In the genomic region with DNA sequence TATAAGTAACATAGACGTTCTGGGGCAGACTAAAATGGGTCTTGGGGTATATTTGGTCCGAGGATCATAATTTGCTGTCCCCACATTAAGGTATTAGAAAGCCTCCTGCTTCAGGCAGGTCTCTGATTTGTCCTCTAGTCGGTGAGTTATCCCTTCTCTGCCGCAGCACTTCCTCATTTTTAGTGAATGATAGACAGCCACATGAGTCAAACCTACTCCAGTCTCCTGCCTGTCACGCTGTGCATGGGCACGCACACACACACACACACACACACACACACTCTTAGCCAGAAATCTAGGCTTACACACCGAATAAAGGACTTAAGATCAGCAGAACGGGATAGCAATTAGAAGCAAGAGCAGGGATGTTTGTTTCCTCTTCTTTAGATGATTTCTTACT, we compare ENCODE assay signal across 25 mouse cellular contexts. TPM values are rescaled to one million over a fixed set of nuclear protein-coding genes. Genes with fewer than 3 reads are reported as not detected.
DNase-seq lines count a peak whose midpoint lies in the region; ATAC-seq and TF ChIP-seq lines count a peak whose summit lies in the region.
"Had no signal": no experiment of that assay in that cellular context is flagged by ENCODE, and none has a peak within 500 bp of the region (broad histone marks: within the 10 kb centered on the region; RNA-seq: fewer than 3 reads in every experiment).

No protein-coding gene starts in this region.

- DNase-seq in 416B (ENCODE audit: low read depth) (peak; percentile 54), CH12.LX (ENCODE audit: extremely low read depth) (peak; percentile 80), liver (no peak)
- DNase-seq in urinary bladder, postnatal 10 days (ENCODE audit: low spot score), result no peak
- no peak for DNase-seq in embryonic facial prominence, embryonic 10.5 days (ENCODE audit: low spot score)
- no peak for DNase-seq in urinary bladder, postnatal 25 days (ENCODE audit: low spot score)
- DNase-seq: adrenal gland, adult 8-10 months; adrenal gland, postnatal 36 days; cerebellum, adult 2 months; cerebellum, postnatal 10 days; embryo, embryonic 11 days; gastrocnemius, postnatal 36 days; heart, postnatal 36 days had no signal

- peak; percentile 91 for ATAC-seq in granulocyte monocyte progenitor cell, adult 5-6 weeks (replicated peaks; ENCODE audit: poor library complexity, severe bottlenecking)
- peak; percentile 65 for ATAC-seq in monocyte, adult 5-6 weeks (replicated peaks; ENCODE audit: insufficient number of reproducible peaks, low FRiP score, low TSS enrichment, poor library complexity, severe bottlenecking)
- ATAC-seq: CD4-positive, CD25-positive, alpha-beta regulatory T cell, adult 4 months; forebrain, embryonic 15.5 days; hindbrain, embryonic 16.5 days; inflammation-experienced regulatory T-cells, adult 6 months had no signal

- no peaks in the 10 kb centered on the region for H3K36me3 ChIP-seq in CH12.LX (replicated peaks in 1 of 2; ENCODE audit: control insufficient read depth in 1 of 2, insufficient read depth in 1 of 2, low read length in 1 of 2)
- H3K36me3 ChIP-seq in embryonic facial prominence, embryonic 10.5 days (replicated peaks), result no peaks in the 10 kb centered on the region
- H3K36me3 ChIP-seq: embryonic facial prominence, embryonic 12.5 days; forebrain, embryonic 15.5 days; heart, embryonic 12.5 days; hindbrain, embryonic 12.5 days had no signal

- H3K4me1 ChIP-seq in CH12.LX (ENCODE audit: control insufficient read depth in 1 of 2, insufficient read depth in 2 of 2), result peaks cover 19 to 58% of the 10 kb centered on the region in 2 experiments
- peaks cover 6% of the 10 kb centered on the region; the same call in 1 of the 2 replicates for H3K4me1 ChIP-seq in embryonic facial prominence, embryonic 10.5 days
- H3K4me1 ChIP-seq: hindbrain, embryonic 12.5 days had no signal

- WGBS in embryonic facial prominence, embryonic 10.5 days, result 89% methylated on average over 8 of the region's 8 CpGs

- no peak; a peak in 1 of 4 replicates for TF ChIP-seq CTCF in CH12.LX (conservative IDR thresholded peaks at IDR 0.05 in 1 of 2, IDR thresholded peaks at IDR 0.05 in 1 of 2; ENCODE audit: low read depth in 2 of 2, low read length in 2 of 2)

- no peak overlapping the region for H3K9ac ChIP-seq in CH12.LX (ENCODE audit: insufficient read depth, low read depth)
- H3K9ac ChIP-seq: embryonic facial prominence, embryonic 12.5 days; forebrain, embryonic 15.5 days; heart, embryonic 12.5 days; hindbrain, embryonic 12.5 days had no signal

- TF ChIP-seq EP300 in CH12.LX (IDR thresholded peaks at IDR 0.05; ENCODE audit: low read length), result peak; percentile 61

- no peak overlapping the region for H3K4me2 ChIP-seq in CH12.LX (ENCODE audit: insufficient read depth, low read depth, poor library complexity, severe bottlenecking)
- H3K4me2 ChIP-seq: embryonic facial prominence, embryonic 12.5 days; forebrain, embryonic 15.5 days; heart, embryonic 12.5 days; hindbrain, embryonic 12.5 days had no signal

- H3K4me3 ChIP-seq in CH12.LX (replicated peaks in 1 of 3; ENCODE audit: low read depth in 2 of 3, low read length in 2 of 3, poor library complexity in 1 of 3), result no peak overlapping the region
- no peak overlapping the region for H3K4me3 ChIP-seq in embryonic facial prominence, embryonic 10.5 days
- H3K4me3 ChIP-seq: embryonic facial prominence, embryonic 12.5 days; forebrain, embryonic 15.5 days; heart, embryonic 12.5 days; hindbrain, embryonic 12.5 days had no signal

- no peak overlapping the region for H3K27ac ChIP-seq in CH12.LX (ENCODE audit: insufficient read depth, low read depth)
- H3K27ac ChIP-seq in embryonic facial prominence, embryonic 10.5 days (replicated peaks), result no peak overlapping the region
- H3K27ac ChIP-seq: embryonic facial prominence, embryonic 12.5 days; forebrain, embryonic 15.5 days; hindbrain, embryonic 12.5 days had no signal

- in situ Hi-C loops in CH12.LX (cut with MboI; ENCODE audit: low pct_ligation_motif_present, low pct_unique_long_range_greater_than_20kb, low sequenced_read_pairs), result no loop called here

- no peaks in the 10 kb centered on the region; the same call in 1 of the 2 replicates for H3K79me2 ChIP-seq in CH12.LX (replicated peaks; ENCODE audit: control insufficient read depth, extremely low read depth, insufficient read depth, poor library complexity, severe bottlenecking)

- TF ChIP-seq RAD21 in CH12.LX (IDR thresholded peaks at IDR 0.05; ENCODE audit: low read depth, low read length), result peak; percentile 5

- H3K27me3 ChIP-seq in CH12.LX (replicated peaks), result no peaks in the 10 kb centered on the region
- H3K27me3 ChIP-seq in embryonic facial prominence, embryonic 10.5 days (replicated peaks; ENCODE audit: low read depth, poor library complexity, severe bottlenecking), result no peaks in the 10 kb centered on the region
- H3K27me3 ChIP-seq: embryonic facial prominence, embryonic 12.5 days; forebrain, embryonic 15.5 days; heart, embryonic 12.5 days; hindbrain, embryonic 12.5 days had no signal

- no peak for TF ChIP-seq POLR2A in CH12.LX (IDR thresholded peaks at IDR 0.05; ENCODE audit: low read depth, low read length)

- no peaks in the 10 kb centered on the region for H3K9me3 ChIP-seq in CH12.LX (replicated peaks; ENCODE audit: low read length)
- H3K9me3 ChIP-seq in embryonic facial prominence, embryonic 10.5 days, result no peaks in the 10 kb centered on the region
- H3K9me3 ChIP-seq: embryonic facial prominence, embryonic 12.5 days; forebrain, embryonic 15.5 days; heart, embryonic 12.5 days; hindbrain, embryonic 12.5 days had no signal

- dilution Hi-C loops in CH12.LX (cut with MboI; ENCODE audit: extremely low pct_ligation_motif_present, extremely low pct_unique_long_range_greater_than_20kb, low sequenced_read_pairs), result no loop called here

TF ChIP-seq in CH12.LX, 34 proteins besides CTCF, POLR2A, EP300 and RAD21:
- TF ChIP-seq MAFK (IDR thresholded peaks at IDR 0.05; ENCODE audit: insufficient replicate concordance, low read length) (no peak), IRF4 (IDR thresholded peaks at IDR 0.05; ENCODE audit: low read depth, low read length) (peak; percentile 70), ZMIZ1 (IDR thresholded peaks at IDR 0.05; ENCODE audit: low read depth, low read length) (no peak), KAT2A (IDR thresholded peaks at IDR 0.05; ENCODE audit: insufficient replicate concordance, low read length) (no peak), MYC (IDR thresholded peaks at IDR 0.05; ENCODE audit: low read depth, low read length) (peak; percentile 79; the same call in 1 of the 2 replicates), BHLHE40 (IDR thresholded peaks at IDR 0.05; ENCODE audit: low read depth, low read length) (peak; percentile 96), CHD2 (IDR thresholded peaks at IDR 0.05; ENCODE audit: low read length) (0 out of 2 replicates have a peak, but pooled peaks have one; percentile 17), ELF1 (IDR thresholded peaks at IDR 0.05; ENCODE audit: low read depth, low read length) (peak; percentile 54), MAX (IDR thresholded peaks at IDR 0.05; ENCODE audit: low read length) (peak; percentile 74), ETS1 (conservative IDR thresholded peaks at IDR 0.05; ENCODE audit: low read depth, low read length) (peak; percentile 73)
TF ChIP-seq in CH12.LX: peak in this region for 7.

RNA-seq across cellular contexts. Expression of gene Tmcc3, which starts 21.6 kb away (rescaled TPM):
- total RNA-seq in CH12.LX (2012; rRNA removed) (23.3 and 30.1 TPM in 2 replicates), CH12.LX (2014; rRNA removed) (11.3 and 11.4 TPM in 2 replicates)
- 21.3 and 23.1 TPM in 2 replicates for polyA plus RNA-seq in CH12.LX (2012; ENCODE audit: insufficient read length, low read depth)
- 0.58 and 1.2 TPM in 2 replicates for total RNA-seq in granulocyte monocyte progenitor cell, adult 5-6 weeks (2014; fragmentation: Nextera tagmentation)
- total RNA-seq in granulocyte monocyte progenitor cell, adult 5-6 weeks (2017), result 0.65 and 3.1 TPM in 2 replicates
- total RNA-seq in monocyte, adult 5-6 weeks (2017), result 9.3 to 18.6 TPM (median 11.4 TPM) in 3 replicates
- polyA plus RNA-seq in embryonic facial prominence, embryonic 10.5 days (2016; fragmentation: Nextera tagmentation; extraction: Ambion mirVana), result 2.1 and 3.2 TPM in 2 replicates

RNA-seq across cellular contexts. Expression of gene Gm4792, which starts 34.8 kb away (rescaled TPM):
- total RNA-seq in CH12.LX (2012; rRNA removed), result not detected in 2 replicates
- total RNA-seq in CH12.LX (2014; rRNA removed), result not detected in 2 replicates
- not detected in 2 replicates for polyA plus RNA-seq in CH12.LX (2012; ENCODE audit: insufficient read length, low read depth)
- total RNA-seq in granulocyte monocyte progenitor cell, adult 5-6 weeks (2014; fragmentation: Nextera tagmentation), result not detected in 2 replicates
- total RNA-seq in granulocyte monocyte progenitor cell, adult 5-6 weeks (2017), result not detected in 2 replicates
- not detected in 3 replicates for total RNA-seq in monocyte, adult 5-6 weeks (2017)
- polyA plus RNA-seq in embryonic facial prominence, embryonic 10.5 days (2016; fragmentation: Nextera tagmentation; extraction: Ambion mirVana), result not detected in 2 replicates
- total RNA-seq: adrenal gland, adult 8-10 months; adrenal gland, postnatal 36 days; gastrocnemius, adult 8-10 months; gastrocnemius, postnatal 36 days; heart, adult 8-10 months; heart, postnatal 36 days had no signal
- polyA plus RNA-seq: CD4-positive, CD25-positive, alpha-beta regulatory T cell, adult 4 months; cerebellum, adult 2 months; embryonic facial prominence, embryonic 12.5 days; forebrain, embryonic 11.5 days; heart, embryonic 12.5 days; inflammation-experienced regulatory T-cells, adult 6 months had no signal

Comparison
In these comparisons a context has a peak if more than half of its experiments do, and no peak if none do; other contexts are left out.
1. DNase-seq: peak in 416B (single experiment) and CH12.LX (single experiment); none in urinary bladder, postnatal 10 days (single experiment), liver (single experiment), embryonic facial prominence, embryonic 10.5 days (single experiment) and urinary bladder, postnatal 25 days (single experiment).